8 mouse cellular contexts compared by ENCODE assay signal in genomic region chr2:168544102-168544501, GRCm38 (mm10). TPM values are rescaled to one million over a fixed set of nuclear protein-coding genes. Genes with fewer than 3 reads are reported as not detected.
DNase-seq lines count a peak whose midpoint lies in the region; ATAC-seq and TF ChIP-seq lines count a peak whose summit lies in the region.

No protein-coding gene starts in this region.

- H3ac ChIP-seq in myocyte (ENCODE audit: control insufficient read depth, insufficient read length): no peak overlapping the region

- peaks cover 9% of the 10 kb centered on the region for H3K4me1 ChIP-seq in forebrain, embryonic 14.5 days (ENCODE audit: control insufficient read depth, insufficient read depth, low read length)
- peaks cover 27% of the 10 kb centered on the region for H3K4me1 ChIP-seq in forebrain, embryonic 12.5 days

- no peaks in the 10 kb centered on the region for H3K9me3 ChIP-seq in forebrain, embryonic 14.5 days (replicated peaks; ENCODE audit: control insufficient read depth, low read length)
- no peaks in the 10 kb centered on the region for H3K9me3 ChIP-seq in forebrain, embryonic 12.5 days

- peak; percentile 44; the same call in 1 of the 2 replicates for ATAC-seq in forebrain, embryonic 14.5 days
- no peak for ATAC-seq in forebrain, embryonic 12.5 days (ENCODE audit: low FRiP score)

- H3K4me3 ChIP-seq in forebrain, embryonic 14.5 days (ENCODE audit: low read depth, low read length): no peak overlapping the region
- no peak overlapping the region for H3K4me3 ChIP-seq in forebrain, embryonic 12.5 days (replicated peaks)
- no peak overlapping the region for H3K4me3 ChIP-seq in myocyte

- WGBS in forebrain, embryonic 14.5 days: 39% methylated on average over 13 of the region's 13 CpGs
- 57% methylated on average over 13 of the region's 13 CpGs for WGBS in forebrain, embryonic 12.5 days

- no peak overlapping the region for H3K27ac ChIP-seq in forebrain, embryonic 14.5 days (ENCODE audit: low read depth, low read length)
- no peak overlapping the region for H3K27ac ChIP-seq in forebrain, embryonic 12.5 days

- peak; percentile 75 for DNase-seq in forebrain, embryonic 14.5 days (ENCODE audit: low spot score)
- peak; percentile 80 for DNase-seq in adrenal gland, postnatal 25 days
- peak; percentile 57 to 76 for DNase-seq in heart, adult 9 months (ENCODE audit: low spot score in 2 of 2)
- DNase-seq in layer of hippocampus, adult 8-10 months (ENCODE audit: low spot score in 2 of 2): peak; percentile 49 to 67
- no peak for DNase-seq in neural tube, embryonic 10.5 days (ENCODE audit: extremely low spot score, low spot score)
- no peak for DNase-seq in yolk sac, embryonic 10.5 days (ENCODE audit: low spot score)

- no peak for TF ChIP-seq POLR2A in myocyte (IDR thresholded peaks at IDR 0.05; ENCODE audit: insufficient read length, low read depth)

- H3K36me3 ChIP-seq in forebrain, embryonic 14.5 days (ENCODE audit: control insufficient read depth, insufficient read depth, low read length): no peaks in the 10 kb centered on the region
- no peaks in the 10 kb centered on the region for H3K36me3 ChIP-seq in forebrain, embryonic 12.5 days (replicated peaks)
- H3K36me3 ChIP-seq in myocyte (ENCODE audit: control insufficient read depth, insufficient read depth): no peaks in the 10 kb centered on the region

- no peaks in the 10 kb centered on the region for H3K79me2 ChIP-seq in myocyte (ENCODE audit: control insufficient read depth, insufficient read depth)

- no peak overlapping the region for H3K4me2 ChIP-seq in forebrain, embryonic 14.5 days (ENCODE audit: low read length)
- no peak overlapping the region for H3K4me2 ChIP-seq in forebrain, embryonic 12.5 days
- peak overlapping the region; percentile 40 for H3K4me2 ChIP-seq in myocyte (ENCODE audit: low read depth)

- H3K9ac ChIP-seq in forebrain, embryonic 14.5 days (ENCODE audit: low read length): no peak overlapping the region
- H3K9ac ChIP-seq in forebrain, embryonic 12.5 days: no peak overlapping the region

- H3K27me3 ChIP-seq in forebrain, embryonic 14.5 days (replicated peaks; ENCODE audit: control insufficient read depth, insufficient read depth, low read length): no peaks in the 10 kb centered on the region
- H3K27me3 ChIP-seq in forebrain, embryonic 12.5 days: no peaks in the 10 kb centered on the region
- no peaks in the 10 kb centered on the region for H3K27me3 ChIP-seq in myocyte (ENCODE audit: control insufficient read depth, insufficient read depth, insufficient read length)

TF ChIP-seq in myocyte, 11 proteins besides CTCF, POLR2A, EP300 and RAD21:
- TF ChIP-seq MYOD1 (IDR thresholded peaks at IDR 0.05; ENCODE audit: control insufficient read depth in 1 of 3, insufficient read length in 2 of 3, low read depth in 2 of 3): peak in 2 of 3 experiments; percentile 7 to 46
- TF ChIP-seq MYOG (IDR thresholded peaks at IDR 0.05; ENCODE audit: control insufficient read depth in 1 of 3, insufficient read depth in 1 of 3, insufficient read length in 2 of 3, low read depth in 2 of 3): peak in 1 of 3 experiments; percentile 38
- TF ChIP-seq TCF3 (IDR thresholded peaks at IDR 0.05; ENCODE audit: insufficient read length, low read depth): no peak
- no peak for TF ChIP-seq REST (IDR thresholded peaks at IDR 0.05; ENCODE audit: insufficient read depth, insufficient read length)

RNA-seq across cellular contexts. Expression of gene Nfatc2, which starts 57.4 kb away (rescaled TPM):
- 1.2 and 1.4 TPM in 2 replicates for polyA plus RNA-seq in forebrain, embryonic 14.5 days (2014; fragmentation: Nextera tagmentation; extraction: Ambion mirVana)
- polyA plus RNA-seq in forebrain, embryonic 12.5 days (2016; fragmentation: Nextera tagmentation; extraction: Ambion mirVana): 0.78 and 1.2 TPM in 2 replicates
- total RNA-seq in adrenal gland, postnatal 25 days (2021): 4.1 and 4.6 TPM in 2 replicates
- total RNA-seq in layer of hippocampus, adult 8-10 months (2022): 10 to 100 TPM; 17.8 to 22.0 (median 21.1) TPM
- 0.55 TPM for polyA plus RNA-seq in myocyte (2012; fragmentation: generic; extraction: Trizol)

Comparison
In these comparisons a context has a peak if more than half of its experiments do, and no peak if none do; other contexts are left out.
1. DNase-seq: peak in forebrain, embryonic 14.5 days (single experiment), adrenal gland, postnatal 25 days (single experiment), heart, adult 9 months (2 of 2) and layer of hippocampus, adult 8-10 months (2 of 2); none in neural tube, embryonic 10.5 days (single experiment) and yolk sac, embryonic 10.5 days (single experiment).